Mouse (Mus musculus): ENCODE data around the gene Adam11.

Gene Adam11

GRCm38 (mm10) chr11:102827097-102827496, 65.9 kb downstream of the Adam11 start:
- DNase-seq (ENCODE audit: low spot score in 2 of 2): no peak

Measured in urinary bladder, adult 18-20 months (tissue).